Mouse (Mus musculus) thymus, postnatal 36 days (tissue): ENCODE results near the gene Ptcd3.
"Not testable (repeated sequence)": the region's sequence is repeated elsewhere in the genome, so short reads cannot be mapped to it uniquely, and the experiment has no call there.

Experiments
- DNase-seq, 2 experiments: peaks; one replicate each; pipeline ENCODE4 v3.0.0; 2022; ENCODE audit warnings: mixed read lengths in 2 of 2

The Ptcd3 gene

GRCm38 (mm10) chr6:71908481-71909381 lies at the start of gene Ptcd3, which contains the start of gene Polr1a:
Ptcd3 (minus strand) TSS chr6:71908750.
Polr1a (plus strand) TSS chr6:71909053.
- peak; percentile 88 to 89 for DNase-seq

- no peak for DNase-seq
These were observed 42.6 kb upstream of the Ptcd3 start for GRCm38 (mm10) chr6:71951192-71951591.

- DNase-seq, result no peak
These were observed 42.0 kb upstream of the Ptcd3 start for GRCm38 (mm10) chr6:71950592-71950991.

GRCm38 (mm10) chr6:71949721-71950120 lies 41.2 kb upstream of the Ptcd3 start:
- no peak for DNase-seq

- no peak for DNase-seq
These were observed 37.6 kb upstream of the Ptcd3 start for GRCm38 (mm10) chr6:71946121-71946520.

GRCm38 (mm10) chr6:71945101-71945500 lies 36.6 kb upstream of the Ptcd3 start:
- no peak for DNase-seq

GRCm38 (mm10) chr6:71940912-71941311 lies 32.4 kb upstream of the Ptcd3 start:
- no peak for DNase-seq

GRCm38 (mm10) chr6:71935737-71936136 lies 27.2 kb upstream of the Ptcd3 start:
- DNase-seq, result no peak

GRCm38 (mm10) chr6:71934081-71934556 lies 25.6 kb upstream of the Ptcd3 start:
- no peak for DNase-seq

GRCm38 (mm10) chr6:71932347-71932746 lies 23.8 kb upstream of the Ptcd3 start:
- no peak for DNase-seq

GRCm38 (mm10) chr6:71930830-71931437 lies 22.4 kb upstream of the Ptcd3 start:
- DNase-seq, result no peak

- no peak for DNase-seq
These were observed 21.5 kb upstream of the Ptcd3 start for GRCm38 (mm10) chr6:71930053-71930452.

GRCm38 (mm10) chr6:71927911-71928310 lies 19.4 kb upstream of the Ptcd3 start:
- peak; percentile 26 for DNase-seq

GRCm38 (mm10) chr6:71925233-71925632 lies 16.7 kb upstream of the Ptcd3 start:
- not testable (repeated sequence) for DNase-seq

GRCm38 (mm10) chr6:71920752-71921151 lies 12.2 kb upstream of the Ptcd3 start:
- peak in 1 of 2 experiments; percentile 11 for DNase-seq

- no peak for DNase-seq
These were observed 3.3 kb upstream of the Ptcd3 start for GRCm38 (mm10) chr6:71911686-71912450.

GRCm38 (mm10) chr6:71909840-71910239 lies 1.3 kb upstream of the Ptcd3 start:
- DNase-seq, result no peak

GRCm38 (mm10) chr6:71909384-71909783 lies 834 bp upstream of the Ptcd3 start:
- DNase-seq, result no peak

- no peak for DNase-seq
These were observed 781 bp downstream of the Ptcd3 start for GRCm38 (mm10) chr6:71907702-71908235.

- DNase-seq, result no peak
These were observed 15.3 kb downstream of the Ptcd3 start for GRCm38 (mm10) chr6:71893263-71893662.

GRCm38 (mm10) chr6:71877965-71878760 lies 30.4 kb downstream of the Ptcd3 start:
- DNase-seq, result no peak

GRCm38 (mm10) chr6:71871396-71871795 lies 37.2 kb downstream of the Ptcd3 start:
- peak; percentile 10 to 49 for DNase-seq
